Mouse (Mus musculus): ENCODE results near the gene Rcsd1. TPM values are rescaled to one million over a fixed set of nuclear protein-coding genes. Genes with fewer than 3 reads are reported as not detected.
A peak's percentile ranks its signal among the peaks of the same experiment; 100 is the strongest.

The Rcsd1 gene
- polyA plus RNA-seq, 1 experiment from 2014 or later = 4.7 TPM

DNA sequence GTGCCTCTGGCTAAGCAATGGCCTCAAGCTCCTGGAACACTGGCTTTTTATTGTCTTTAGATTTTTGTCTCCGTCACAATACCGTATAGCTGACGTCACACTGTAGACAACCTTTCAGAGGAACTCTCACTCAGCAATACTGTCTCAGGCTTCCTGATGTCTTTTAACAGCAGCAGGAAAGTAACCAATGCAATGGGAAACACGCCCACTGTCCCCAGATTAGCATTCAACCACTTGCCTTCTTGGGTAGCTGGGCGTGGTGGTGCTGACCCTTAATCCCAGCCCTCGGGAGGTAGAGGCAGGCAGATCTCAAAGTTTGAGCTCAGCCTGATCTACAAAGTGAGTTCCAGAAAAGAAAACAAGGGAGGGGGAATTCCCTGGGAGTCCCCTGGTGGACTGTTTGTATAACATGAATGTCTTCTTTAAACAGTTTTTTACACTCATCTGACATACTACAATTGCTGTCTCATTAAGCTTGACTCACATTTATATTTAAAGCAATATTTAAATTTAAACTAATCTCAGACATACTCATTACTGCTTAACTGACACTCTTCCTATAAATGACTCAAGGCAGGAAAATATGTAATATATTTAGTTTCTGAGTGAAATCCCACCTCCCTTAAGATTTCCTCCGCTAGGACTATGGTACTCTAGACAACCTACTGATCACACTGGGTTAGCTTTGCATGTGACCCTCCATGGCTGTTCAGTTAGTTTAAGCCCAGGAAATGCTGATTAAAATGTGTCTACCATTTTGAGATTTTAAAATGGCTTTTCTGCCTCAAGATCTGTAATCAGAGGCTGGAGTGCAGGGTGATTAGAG lies 99.8 kb downstream of the Rcsd1 start:
- H3K9ac ChIP-seq (replicated peaks; ENCODE audit: low read length) = no peak overlapping the region
- no peaks in the 10 kb centered on the region for H3K27me3 ChIP-seq (ENCODE audit: control insufficient read depth, insufficient read depth, low read length)
- peak; percentile 37 for DNase-seq
- peak; percentile 21; the same call in 1 of the 2 replicates for ATAC-seq (ENCODE audit: low FRiP score, low TSS enrichment)
- no peaks in the 10 kb centered on the region for H3K9me3 ChIP-seq (ENCODE audit: control insufficient read depth, low read length)
- 43% methylated on average over 7 of the region's 7 CpGs for WGBS
- no peak overlapping the region for H3K4me3 ChIP-seq (replicated peaks; ENCODE audit: low read depth, low read length)
- peaks cover 20% of the 10 kb centered on the region for H3K36me3 ChIP-seq (ENCODE audit: control insufficient read depth, insufficient read depth, low read length)
- peaks cover 14% of the 10 kb centered on the region for H3K4me1 ChIP-seq (ENCODE audit: control insufficient read depth, insufficient read depth, low read length)
- no peak overlapping the region for H3K4me2 ChIP-seq (ENCODE audit: low read length)
- peak overlapping the region; percentile 55 for H3K27ac ChIP-seq (replicated peaks; ENCODE audit: low read depth, low read length)

DNA sequence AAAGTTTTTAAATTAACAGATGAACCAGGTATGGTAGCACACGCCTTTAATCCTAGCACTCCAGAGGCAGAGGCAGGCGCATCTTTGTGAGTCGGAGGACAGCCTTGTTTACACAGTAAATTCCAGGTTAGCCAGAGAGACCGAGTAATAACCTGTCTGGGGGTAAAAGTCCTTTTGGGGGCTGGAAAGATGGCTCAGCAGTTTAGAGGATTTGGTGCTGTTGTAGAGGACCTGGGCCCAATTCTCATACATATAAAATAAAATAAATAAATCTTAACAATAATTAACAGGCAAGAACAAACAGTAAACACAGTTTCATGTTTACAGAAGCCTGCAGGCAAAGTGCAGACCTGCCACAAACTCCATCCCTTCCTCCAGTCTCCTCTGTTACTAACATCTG lies 100.7 kb downstream of the Rcsd1 start:
- Histone ChIP-seq H3K27me3 (ENCODE audit: control insufficient read depth, insufficient read depth, low read length) (no peaks in the 10 kb centered on the region), H3K9ac (replicated peaks; ENCODE audit: low read length) (no peak overlapping the region), H3K4me1 (ENCODE audit: control insufficient read depth, insufficient read depth, low read length) (peaks cover 14% of the 10 kb centered on the region), H3K27ac (replicated peaks; ENCODE audit: low read depth, low read length) (no peak overlapping the region), H3K9me3 (ENCODE audit: control insufficient read depth, low read length) (no peaks in the 10 kb centered on the region), H3K36me3 (ENCODE audit: control insufficient read depth, insufficient read depth, low read length) (peaks cover 25% of the 10 kb centered on the region), H3K4me2 (ENCODE audit: low read length) (no peak overlapping the region), H3K4me3 (replicated peaks; ENCODE audit: low read depth, low read length) (no peak overlapping the region)
- no peak for ATAC-seq (ENCODE audit: low FRiP score, low TSS enrichment)
- WGBS = 90% methylated on average over 4 of the region's 4 CpGs
- DNase-seq = no peak

DNA sequence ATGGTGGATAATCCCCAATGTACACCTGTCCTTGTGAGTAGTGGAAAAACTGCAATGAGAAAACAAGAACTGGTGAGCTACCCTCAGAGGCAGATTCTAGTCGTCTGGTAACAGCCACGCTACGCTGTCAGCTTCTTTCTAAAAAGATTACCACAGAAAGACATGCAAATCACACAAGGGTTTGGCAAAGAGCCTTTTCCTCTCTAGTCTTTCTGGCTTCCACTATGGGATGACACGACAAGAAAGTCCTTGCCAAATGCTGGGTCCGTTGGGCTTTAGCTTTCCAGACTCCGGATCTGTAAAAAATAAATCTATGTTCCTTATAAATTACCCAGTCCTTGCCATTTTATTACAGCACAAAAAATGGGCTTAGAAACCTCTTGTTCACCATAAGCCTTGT lies 103.8 kb downstream of the Rcsd1 start:
- WGBS = 74% methylated on average over 6 of the region's 6 CpGs
- ATAC-seq (ENCODE audit: low FRiP score, low TSS enrichment) = no peak
- H3K9me3 ChIP-seq (ENCODE audit: control insufficient read depth, low read length) = no peaks in the 10 kb centered on the region
- H3K9ac ChIP-seq (replicated peaks; ENCODE audit: low read length) = no peak overlapping the region
- H3K27ac ChIP-seq (replicated peaks; ENCODE audit: low read depth, low read length) = no peak overlapping the region
- H3K27me3 ChIP-seq (ENCODE audit: control insufficient read depth, insufficient read depth, low read length) = no peaks in the 10 kb centered on the region
- peaks cover 9% of the 10 kb centered on the region for H3K4me1 ChIP-seq (ENCODE audit: control insufficient read depth, insufficient read depth, low read length)
- no peak overlapping the region for H3K4me2 ChIP-seq (ENCODE audit: low read length)
- no peak overlapping the region for H3K4me3 ChIP-seq (replicated peaks; ENCODE audit: low read depth, low read length)
- peak; percentile 47 for DNase-seq
- H3K36me3 ChIP-seq (ENCODE audit: control insufficient read depth, insufficient read depth, low read length) = peaks cover 41% of the 10 kb centered on the region

- Histone ChIP-seq H3K36me3 (ENCODE audit: control insufficient read depth, insufficient read depth, low read length) (peaks cover 41% of the 10 kb centered on the region), H3K4me3 (replicated peaks; ENCODE audit: low read depth, low read length) (no peak overlapping the region), H3K9ac (replicated peaks; ENCODE audit: low read length) (no peak overlapping the region), H3K9me3 (ENCODE audit: control insufficient read depth, low read length) (no peaks in the 10 kb centered on the region), H3K4me2 (ENCODE audit: low read length) (no peak overlapping the region), H3K27me3 (ENCODE audit: control insufficient read depth, insufficient read depth, low read length) (no peaks in the 10 kb centered on the region), H3K4me1 (ENCODE audit: control insufficient read depth, insufficient read depth, low read length) (peaks cover 2% of the 10 kb centered on the region; the same call in 1 of the 2 replicates), H3K27ac (replicated peaks; ENCODE audit: low read depth, low read length) (no peak overlapping the region)
- 90% methylated on average over 3 of the region's 3 CpGs for WGBS
- no peak for DNase-seq
- ATAC-seq (ENCODE audit: low FRiP score, low TSS enrichment) = no peak
Observed at GRCm38 (mm10) chr1:165605108-165605507, 104.4 kb downstream of the Rcsd1 start.

- H3K9me3 ChIP-seq (ENCODE audit: control insufficient read depth, low read length) = no peaks in the 10 kb centered on the region
- H3K36me3 ChIP-seq (ENCODE audit: control insufficient read depth, insufficient read depth, low read length) = peaks cover 46% of the 10 kb centered on the region
- H3K27me3 ChIP-seq (ENCODE audit: control insufficient read depth, insufficient read depth, low read length) = no peaks in the 10 kb centered on the region
- DNase-seq (no peak), ATAC-seq (ENCODE audit: low FRiP score, low TSS enrichment) (no peak)
- H3K4me1 ChIP-seq (ENCODE audit: control insufficient read depth, insufficient read depth, low read length) = no peaks in the 10 kb centered on the region
- H3K4me3 ChIP-seq (replicated peaks; ENCODE audit: low read depth, low read length) = no peak overlapping the region
- no peak overlapping the region for H3K27ac ChIP-seq (replicated peaks; ENCODE audit: low read depth, low read length)
- no peak overlapping the region for H3K4me2 ChIP-seq (ENCODE audit: low read length)
- no peak overlapping the region for H3K9ac ChIP-seq (replicated peaks; ENCODE audit: low read length)
- 93% methylated on average over 8 of the region's 8 CpGs for WGBS
Observed at GRCm38 (mm10) chr1:165604203-165604602, 105.4 kb downstream of the Rcsd1 start.

DNA sequence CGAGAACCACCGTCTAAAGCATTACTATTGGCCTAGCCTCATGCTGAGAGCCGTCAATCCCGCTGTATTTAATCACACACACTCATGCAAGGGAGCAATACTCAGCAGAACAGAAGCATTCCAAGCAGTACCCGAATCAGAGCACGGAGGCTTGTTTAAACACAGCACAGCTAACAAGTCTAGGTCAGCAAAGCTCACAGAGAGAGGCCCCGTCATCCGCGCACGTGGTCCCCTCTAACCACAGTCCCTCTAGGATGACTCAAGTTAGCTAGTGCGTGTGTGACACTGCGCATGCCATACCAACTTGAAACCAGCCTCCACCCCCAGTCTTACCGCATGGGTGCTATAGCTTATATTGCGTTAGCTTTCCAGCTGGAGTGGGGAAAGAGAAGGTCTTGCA lies 106.3 kb downstream of the Rcsd1 start:
- WGBS = 88% methylated on average over 14 of the region's 14 CpGs
- Histone ChIP-seq H3K27me3 (ENCODE audit: control insufficient read depth, insufficient read depth, low read length) (no peaks in the 10 kb centered on the region), H3K27ac (replicated peaks; ENCODE audit: low read depth, low read length) (no peak overlapping the region), H3K36me3 (ENCODE audit: control insufficient read depth, insufficient read depth, low read length) (peaks cover 50% of the 10 kb centered on the region), H3K9me3 (ENCODE audit: control insufficient read depth, low read length) (no peaks in the 10 kb centered on the region), H3K4me3 (replicated peaks; ENCODE audit: low read depth, low read length) (no peak overlapping the region), H3K9ac (replicated peaks; ENCODE audit: low read length) (no peak overlapping the region), H3K4me2 (ENCODE audit: low read length) (no peak overlapping the region), H3K4me1 (ENCODE audit: control insufficient read depth, insufficient read depth, low read length) (no peaks in the 10 kb centered on the region)
- DNase-seq (no peak), ATAC-seq (ENCODE audit: low FRiP score, low TSS enrichment) (no peak)

- no peaks in the 10 kb centered on the region for H3K27me3 ChIP-seq (ENCODE audit: control insufficient read depth, insufficient read depth, low read length)
- H3K36me3 ChIP-seq (ENCODE audit: control insufficient read depth, insufficient read depth, low read length) = peaks cover 46% of the 10 kb centered on the region
- no peaks in the 10 kb centered on the region for H3K4me1 ChIP-seq (ENCODE audit: control insufficient read depth, insufficient read depth, low read length)
- WGBS = 89% methylated on average over 10 of the region's 10 CpGs
- H3K9ac ChIP-seq (replicated peaks; ENCODE audit: low read length) = no peak overlapping the region
- no peaks in the 10 kb centered on the region for H3K9me3 ChIP-seq (ENCODE audit: control insufficient read depth, low read length)
- no peak for ATAC-seq (ENCODE audit: low FRiP score, low TSS enrichment)
- no peak overlapping the region for H3K27ac ChIP-seq (replicated peaks; ENCODE audit: low read depth, low read length)
- DNase-seq = no peak
- H3K4me3 ChIP-seq (replicated peaks; ENCODE audit: low read depth, low read length) = no peak overlapping the region
- no peak overlapping the region for H3K4me2 ChIP-seq (ENCODE audit: low read length)
Observed at GRCm38 (mm10) chr1:165601775-165602280, 107.7 kb downstream of the Rcsd1 start.
